Mouse (Mus musculus): ENCODE data around the gene Cdh15. TPM values are rescaled to one million over a fixed set of nuclear protein-coding genes. Genes with fewer than 3 reads are reported as not detected.

Gene Cdh15
- not detected for polyA plus RNA-seq (2014; fragmentation: Illumina TruSeq; extraction: RNeasy Lipid Tissue Mini Kit (QIAGEN cat#74804); ENCODE audit: low read depth, low replicate concordance)

GRCm38 (mm10) chr8:122847829-122848561 is at the start of gene Cdh15:
Gene Cdh15 (plus strand): TSS chr8:122847966.

Other genes starting within 250 kb of the Cdh15 start
- 4.1 TPM for gene Galns, start 236.5 kb upstream of the Cdh15 start, polyA plus RNA-seq (2014; fragmentation: Illumina TruSeq; extraction: RNeasy Lipid Tissue Mini Kit (QIAGEN cat#74804); ENCODE audit: low read depth, low replicate concordance)
- gene Trappc2l, start 236.3 kb upstream of the Cdh15 start, polyA plus RNA-seq (2014; fragmentation: Illumina TruSeq; extraction: RNeasy Lipid Tissue Mini Kit (QIAGEN cat#74804); ENCODE audit: low read depth, low replicate concordance), result 45.3 TPM
- gene Pabpn1l, start 225.2 kb upstream of the Cdh15 start, polyA plus RNA-seq (2014; fragmentation: Illumina TruSeq; extraction: RNeasy Lipid Tissue Mini Kit (QIAGEN cat#74804); ENCODE audit: low read depth, low replicate concordance), result not detected
- 9.8 TPM for gene Cbfa2t3, start 148.9 kb upstream of the Cdh15 start, polyA plus RNA-seq (2014; fragmentation: Illumina TruSeq; extraction: RNeasy Lipid Tissue Mini Kit (QIAGEN cat#74804); ENCODE audit: low read depth, low replicate concordance)
- gene Acsf3, start 72.5 kb upstream of the Cdh15 start, polyA plus RNA-seq (2014; fragmentation: Illumina TruSeq; extraction: RNeasy Lipid Tissue Mini Kit (QIAGEN cat#74804); ENCODE audit: low read depth, low replicate concordance), result 26.1 TPM
- 61.7 TPM for gene Ankrd11, start 194.3 kb downstream of the Cdh15 start, polyA plus RNA-seq (2014; fragmentation: Illumina TruSeq; extraction: RNeasy Lipid Tissue Mini Kit (QIAGEN cat#74804); ENCODE audit: low read depth, low replicate concordance)
- gene Spg7, start 215.0 kb downstream of the Cdh15 start, polyA plus RNA-seq (2014; fragmentation: Illumina TruSeq; extraction: RNeasy Lipid Tissue Mini Kit (QIAGEN cat#74804); ENCODE audit: low read depth, low replicate concordance), result 107 TPM

Measured in heart, adult 10 weeks (tissue).